Mouse (Mus musculus): Measurements from ENCODE around the gene Foxs1. TPM values are rescaled to one million over a fixed set of nuclear protein-coding genes. Genes with fewer than 3 reads are reported as not detected.

Foxs1 gene
- polyA plus RNA-seq (2012; rRNA removed), result 1.3 and 2.6 TPM in 2 replicates

- TF ChIP-seq CTCF (IDR thresholded peaks at IDR 0.05; ENCODE audit: extremely low read depth, insufficient read length, insufficient replicate concordance, low read depth, low read length) (no peak), POLR2A (IDR thresholded peaks at IDR 0.05; ENCODE audit: low read depth, low read length) (no peak)
- no peaks in the 10 kb centered on the region for H3K27me3 ChIP-seq (ENCODE audit: control insufficient read depth, insufficient read depth, low read length)
- no peak within 1 kb of the TSS for H3K27ac ChIP-seq (ENCODE audit: insufficient read depth, low read depth, low read length)
- peak within 1 kb of the TSS; percentile 15 for H3K4me3 ChIP-seq (ENCODE audit: low read depth, low read length)
- WGBS, result 40% methylated on average over 9 of the region's 9 CpGs
- no peaks in the 10 kb centered on the region for H3K4me1 ChIP-seq (ENCODE audit: control insufficient read depth, insufficient read depth, insufficient read length, low read length)
- H3K36me3 ChIP-seq (ENCODE audit: control insufficient read depth, insufficient read depth, low read length), result no peaks in the 10 kb centered on the region
These were observed at the start of gene Foxs1 for GRCm38 (mm10) chr2:152933048-152933447. Gene Foxs1 (minus strand): TSS chr2:152933208.

- no peaks in the 10 kb centered on the region for H3K36me3 ChIP-seq (ENCODE audit: control insufficient read depth, insufficient read depth, low read length)
- H3K27ac ChIP-seq (ENCODE audit: insufficient read depth, low read depth, low read length), result no peak overlapping the region
- H3K4me3 ChIP-seq (ENCODE audit: low read depth, low read length), result no peak overlapping the region
- TF ChIP-seq POLR2A (IDR thresholded peaks at IDR 0.05; ENCODE audit: low read depth, low read length), result no peak
- no peak for TF ChIP-seq CTCF (IDR thresholded peaks at IDR 0.05; ENCODE audit: extremely low read depth, insufficient read length, insufficient replicate concordance, low read depth, low read length)
- H3K27me3 ChIP-seq (ENCODE audit: control insufficient read depth, insufficient read depth, low read length), result no peaks in the 10 kb centered on the region
- H3K4me1 ChIP-seq (ENCODE audit: control insufficient read depth, insufficient read depth, insufficient read length, low read length), result no peaks in the 10 kb centered on the region
- WGBS, result 55% methylated on average over 3 of the region's 3 CpGs
These were observed 44.0 kb upstream of the Foxs1 start for GRCm38 (mm10) chr2:152976991-152977390.

GRCm38 (mm10) chr2:152965555-152965954 lies 32.5 kb upstream of the Foxs1 start:
- no peak overlapping the region for H3K27ac ChIP-seq (ENCODE audit: insufficient read depth, low read depth, low read length)
- no peak for TF ChIP-seq CTCF (IDR thresholded peaks at IDR 0.05; ENCODE audit: extremely low read depth, insufficient read length, insufficient replicate concordance, low read depth, low read length)
- TF ChIP-seq POLR2A (IDR thresholded peaks at IDR 0.05; ENCODE audit: low read depth, low read length), result no peak
- peaks cover 6% of the 10 kb centered on the region for H3K27me3 ChIP-seq (ENCODE audit: control insufficient read depth, insufficient read depth, low read length)
- peaks cover 4% of the 10 kb centered on the region; the same call in 1 of the 2 replicates for H3K4me1 ChIP-seq (ENCODE audit: control insufficient read depth, insufficient read depth, insufficient read length, low read length)
- 55% methylated on average over 4 of the region's 4 CpGs for WGBS
- H3K36me3 ChIP-seq (ENCODE audit: control insufficient read depth, insufficient read depth, low read length), result no peaks in the 10 kb centered on the region
- no peak overlapping the region for H3K4me3 ChIP-seq (ENCODE audit: low read depth, low read length)

- Histone ChIP-seq H3K27me3 (ENCODE audit: control insufficient read depth, insufficient read depth, low read length) (peaks cover 6% of the 10 kb centered on the region), H3K4me3 (ENCODE audit: low read depth, low read length) (peak within 1 kb of the TSS; percentile 57), H3K36me3 (ENCODE audit: control insufficient read depth, insufficient read depth, low read length) (no peaks in the 10 kb centered on the region), H3K4me1 (ENCODE audit: control insufficient read depth, insufficient read depth, insufficient read length, low read length) (peaks cover 4% of the 10 kb centered on the region; the same call in 1 of the 2 replicates), H3K27ac (ENCODE audit: insufficient read depth, low read depth, low read length) (no peak within 1 kb of the TSS)
- TF ChIP-seq POLR2A (IDR thresholded peaks at IDR 0.05; ENCODE audit: low read depth, low read length) (no peak), CTCF (IDR thresholded peaks at IDR 0.05; ENCODE audit: extremely low read depth, insufficient read length, insufficient replicate concordance, low read depth, low read length) (no peak)
- WGBS, result 4% methylated on average over 34 of the region's 34 CpGs
These were observed 29.2 kb upstream of the Foxs1 start, which contains the start of gene Ttll9 for GRCm38 (mm10) chr2:152962091-152962793. Gene Ttll9 (plus strand): TSS chr2:152962485.

- Histone ChIP-seq H3K36me3 (ENCODE audit: control insufficient read depth, insufficient read depth, low read length) (no peaks in the 10 kb centered on the region), H3K27ac (ENCODE audit: insufficient read depth, low read depth, low read length) (no peak overlapping the region), H3K27me3 (ENCODE audit: control insufficient read depth, insufficient read depth, low read length) (peaks cover 11% of the 10 kb centered on the region), H3K4me3 (ENCODE audit: low read depth, low read length) (no peak overlapping the region), H3K4me1 (ENCODE audit: control insufficient read depth, insufficient read depth, insufficient read length, low read length) (peaks cover 4% of the 10 kb centered on the region; the same call in 1 of the 2 replicates)
- WGBS, result 67% methylated on average over 3 of the region's 3 CpGs
- no peak for TF ChIP-seq CTCF (IDR thresholded peaks at IDR 0.05; ENCODE audit: extremely low read depth, insufficient read length, insufficient replicate concordance, low read depth, low read length)
These were observed 25.1 kb upstream of the Foxs1 start for GRCm38 (mm10) chr2:152958116-152958515.

- peaks cover 25% of the 10 kb centered on the region for H3K27me3 ChIP-seq (ENCODE audit: control insufficient read depth, insufficient read depth, low read length)
- no peaks in the 10 kb centered on the region for H3K36me3 ChIP-seq (ENCODE audit: control insufficient read depth, insufficient read depth, low read length)
- no peak overlapping the region for H3K27ac ChIP-seq (ENCODE audit: insufficient read depth, low read depth, low read length)
- H3K4me3 ChIP-seq (ENCODE audit: low read depth, low read length), result peak overlapping the region; percentile 51
- 18% methylated on average over 13 of the region's 13 CpGs for WGBS
- no peak for TF ChIP-seq POLR2A (IDR thresholded peaks at IDR 0.05; ENCODE audit: low read depth, low read length)
- TF ChIP-seq CTCF (IDR thresholded peaks at IDR 0.05; ENCODE audit: extremely low read depth, insufficient read length, insufficient replicate concordance, low read depth, low read length), result no peak
- no peaks in the 10 kb centered on the region for H3K4me1 ChIP-seq (ENCODE audit: control insufficient read depth, insufficient read depth, insufficient read length, low read length)
These were observed 19.1 kb upstream of the Foxs1 start for GRCm38 (mm10) chr2:152951850-152952720.

Data from small intestine, adult 2 months (tissue).